Mouse (Mus musculus): ENCODE measurements around the gene Creg2. TPM values are rescaled to one million over a fixed set of nuclear protein-coding genes. Genes with fewer than 3 reads are reported as not detected.

Creg2 gene
- polyA plus RNA-seq (2014; fragmentation: Nextera tagmentation; extraction: Ambion mirVana), result 0.03 and 0.05 TPM in 2 replicates

GRCm38 (mm10) chr1:39651241-39651548 lies at the start of gene Creg2:
Creg2 (minus strand) TSS chr1:39651474.
- Histone ChIP-seq H3K4me2 (ENCODE audit: low read length) (peak within 1 kb of the TSS; percentile 98), H3K9me3 (ENCODE audit: control insufficient read depth, low read length) (no peaks in the 10 kb centered on the region), H3K27me3 (ENCODE audit: control insufficient read depth, insufficient read depth, low read length) (peaks cover 39% of the 10 kb centered on the region), H3K36me3 (ENCODE audit: control insufficient read depth, insufficient read depth, low read length) (no peaks in the 10 kb centered on the region), H3K9ac (ENCODE audit: low read length) (peak within 1 kb of the TSS; percentile 45; the same call in 1 of the 2 replicates), H3K4me1 (ENCODE audit: control insufficient read depth in 2 of 2, insufficient read depth in 2 of 2, low read length in 2 of 2) (peaks cover 7 to 10% of the 10 kb centered on the region in 2 experiments; a peak in 3 of 4 replicates), H3K27ac (replicated peaks in 1 of 2; ENCODE audit: control insufficient read depth in 1 of 2, insufficient read depth in 1 of 2, low read depth in 2 of 2, low read length in 2 of 2) (no peak within 1 kb of the TSS), H3K4me3 (ENCODE audit: control insufficient read depth in 1 of 2, insufficient read depth in 1 of 2, low read depth in 1 of 2, low read length in 2 of 2) (peak within 1 kb of the TSS; percentile 47 to 51)
- ATAC-seq (ENCODE audit: insufficient number of reproducible peaks, insufficient read depth, low FRiP score, low read depth), result no peak
- WGBS, result 36% methylated on average over 9 of the region's 9 CpGs

- Histone ChIP-seq H3K27ac (replicated peaks in 1 of 2; ENCODE audit: control insufficient read depth in 1 of 2, insufficient read depth in 1 of 2, low read depth in 2 of 2, low read length in 2 of 2) (0 out of 4 replicates have a peak overlapping the region, but pooled peaks of 1 of the 2 experiments have one; percentile 14), H3K27me3 (ENCODE audit: control insufficient read depth, insufficient read depth, low read length) (no peaks in the 10 kb centered on the region), H3K36me3 (ENCODE audit: control insufficient read depth, insufficient read depth, low read length) (no peaks in the 10 kb centered on the region), H3K9ac (ENCODE audit: low read length) (no peak overlapping the region), H3K9me3 (ENCODE audit: control insufficient read depth, low read length) (no peaks in the 10 kb centered on the region), H3K4me2 (ENCODE audit: low read length) (0 out of 2 replicates have a peak overlapping the region, but pooled peaks have one; percentile 23), H3K4me1 (ENCODE audit: control insufficient read depth in 2 of 2, insufficient read depth in 2 of 2, low read length in 2 of 2) (peaks cover 20 to 21% of the 10 kb centered on the region in 2 experiments), H3K4me3 (ENCODE audit: control insufficient read depth in 1 of 2, insufficient read depth in 1 of 2, low read depth in 1 of 2, low read length in 2 of 2) (no peak overlapping the region)
- WGBS, result 36% methylated on average over 7 of the region's 7 CpGs
- no peak for ATAC-seq (ENCODE audit: insufficient number of reproducible peaks, insufficient read depth, low FRiP score, low read depth)
These were observed 49.5 kb upstream of the Creg2 start for GRCm38 (mm10) chr1:39700599-39701273.

GRCm38 (mm10) chr1:39698456-39698855 lies 47.2 kb upstream of the Creg2 start:
- Histone ChIP-seq H3K36me3 (ENCODE audit: control insufficient read depth, insufficient read depth, low read length) (no peaks in the 10 kb centered on the region), H3K27ac (replicated peaks in 1 of 2; ENCODE audit: control insufficient read depth in 1 of 2, insufficient read depth in 1 of 2, low read depth in 2 of 2, low read length in 2 of 2) (0 out of 4 replicates have a peak overlapping the region, but pooled peaks of 1 of the 2 experiments have one; percentile 17), H3K27me3 (ENCODE audit: control insufficient read depth, insufficient read depth, low read length) (no peaks in the 10 kb centered on the region), H3K4me2 (ENCODE audit: low read length) (no peak overlapping the region), H3K9me3 (ENCODE audit: control insufficient read depth, low read length) (no peaks in the 10 kb centered on the region), H3K4me1 (ENCODE audit: control insufficient read depth in 2 of 2, insufficient read depth in 2 of 2, low read length in 2 of 2) (peaks cover 29 to 33% of the 10 kb centered on the region in 2 experiments), H3K4me3 (ENCODE audit: control insufficient read depth in 1 of 2, insufficient read depth in 1 of 2, low read depth in 1 of 2, low read length in 2 of 2) (no peak overlapping the region), H3K9ac (ENCODE audit: low read length) (no peak overlapping the region)
- ATAC-seq (ENCODE audit: insufficient number of reproducible peaks, insufficient read depth, low FRiP score, low read depth), result no peak
- 41% methylated on average over 6 of the region's 6 CpGs for WGBS

- no peaks in the 10 kb centered on the region for H3K9me3 ChIP-seq (ENCODE audit: control insufficient read depth, low read length)
- H3K4me3 ChIP-seq (ENCODE audit: control insufficient read depth in 1 of 2, insufficient read depth in 1 of 2, low read depth in 1 of 2, low read length in 2 of 2), result no peak overlapping the region
- peaks cover 14% of the 10 kb centered on the region in 2 experiments for H3K4me1 ChIP-seq (ENCODE audit: control insufficient read depth in 2 of 2, insufficient read depth in 2 of 2, low read length in 2 of 2)
- 50% methylated on average over 4 of the region's 4 CpGs for WGBS
- no peak overlapping the region for H3K4me2 ChIP-seq (ENCODE audit: low read length)
- H3K9ac ChIP-seq (ENCODE audit: low read length), result no peak overlapping the region
- 0 out of 4 replicates have a peak overlapping the region, but pooled peaks of 1 of the 2 experiments have one; percentile 10 for H3K27ac ChIP-seq (replicated peaks in 1 of 2; ENCODE audit: control insufficient read depth in 1 of 2, insufficient read depth in 1 of 2, low read depth in 2 of 2, low read length in 2 of 2)
- no peaks in the 10 kb centered on the region for H3K36me3 ChIP-seq (ENCODE audit: control insufficient read depth, insufficient read depth, low read length)
- H3K27me3 ChIP-seq (ENCODE audit: control insufficient read depth, insufficient read depth, low read length), result no peaks in the 10 kb centered on the region
- ATAC-seq (ENCODE audit: insufficient number of reproducible peaks, insufficient read depth, low FRiP score, low read depth), result no peak
These were observed 43.9 kb upstream of the Creg2 start for GRCm38 (mm10) chr1:39695198-39695597.

GRCm38 (mm10) chr1:39694756-39695155 lies 43.5 kb upstream of the Creg2 start:
- 46% methylated on average over 7 of the region's 7 CpGs for WGBS
- Histone ChIP-seq H3K27ac (replicated peaks in 1 of 2; ENCODE audit: control insufficient read depth in 1 of 2, insufficient read depth in 1 of 2, low read depth in 2 of 2, low read length in 2 of 2) (0 out of 4 replicates have a peak overlapping the region, but pooled peaks of 1 of the 2 experiments have one; percentile 10), H3K9me3 (ENCODE audit: control insufficient read depth, low read length) (no peaks in the 10 kb centered on the region), H3K4me2 (ENCODE audit: low read length) (no peak overlapping the region), H3K27me3 (ENCODE audit: control insufficient read depth, insufficient read depth, low read length) (no peaks in the 10 kb centered on the region), H3K4me1 (ENCODE audit: control insufficient read depth in 2 of 2, insufficient read depth in 2 of 2, low read length in 2 of 2) (peaks cover 14% of the 10 kb centered on the region in 2 experiments), H3K9ac (ENCODE audit: low read length) (no peak overlapping the region), H3K36me3 (ENCODE audit: control insufficient read depth, insufficient read depth, low read length) (no peaks in the 10 kb centered on the region), H3K4me3 (ENCODE audit: control insufficient read depth in 1 of 2, insufficient read depth in 1 of 2, low read depth in 1 of 2, low read length in 2 of 2) (no peak overlapping the region)
- 0 out of 2 replicates have a peak, but pooled peaks have one; percentile 15 for ATAC-seq (ENCODE audit: insufficient number of reproducible peaks, insufficient read depth, low FRiP score, low read depth)

- ATAC-seq (ENCODE audit: insufficient number of reproducible peaks, insufficient read depth, low FRiP score, low read depth), result no peak
- Histone ChIP-seq H3K4me1 (ENCODE audit: control insufficient read depth in 2 of 2, insufficient read depth in 2 of 2, low read length in 2 of 2) (peaks cover 25 to 32% of the 10 kb centered on the region in 2 experiments), H3K9me3 (ENCODE audit: control insufficient read depth, low read length) (no peaks in the 10 kb centered on the region), H3K4me3 (ENCODE audit: control insufficient read depth in 1 of 2, insufficient read depth in 1 of 2, low read depth in 1 of 2, low read length in 2 of 2) (no peak overlapping the region), H3K36me3 (ENCODE audit: control insufficient read depth, insufficient read depth, low read length) (no peaks in the 10 kb centered on the region), H3K4me2 (ENCODE audit: low read length) (no peak overlapping the region), H3K27me3 (ENCODE audit: control insufficient read depth, insufficient read depth, low read length) (no peaks in the 10 kb centered on the region), H3K27ac (replicated peaks in 1 of 2; ENCODE audit: control insufficient read depth in 1 of 2, insufficient read depth in 1 of 2, low read depth in 2 of 2, low read length in 2 of 2) (no peak overlapping the region), H3K9ac (ENCODE audit: low read length) (no peak overlapping the region)
- WGBS, result 74% methylated on average over 3 of the region's 3 CpGs
These were observed 40.7 kb upstream of the Creg2 start for GRCm38 (mm10) chr1:39691974-39692373.

- H3K9ac ChIP-seq (ENCODE audit: low read length), result no peak overlapping the region
- no peaks in the 10 kb centered on the region for H3K27me3 ChIP-seq (ENCODE audit: control insufficient read depth, insufficient read depth, low read length)
- no peak for ATAC-seq (ENCODE audit: insufficient number of reproducible peaks, insufficient read depth, low FRiP score, low read depth)
- no peaks in the 10 kb centered on the region for H3K36me3 ChIP-seq (ENCODE audit: control insufficient read depth, insufficient read depth, low read length)
- H3K4me2 ChIP-seq (ENCODE audit: low read length), result no peak overlapping the region
- H3K4me3 ChIP-seq (ENCODE audit: control insufficient read depth in 1 of 2, insufficient read depth in 1 of 2, low read depth in 1 of 2, low read length in 2 of 2), result no peak overlapping the region
- no peaks in the 10 kb centered on the region for H3K9me3 ChIP-seq (ENCODE audit: control insufficient read depth, low read length)
- H3K4me1 ChIP-seq (ENCODE audit: control insufficient read depth in 2 of 2, insufficient read depth in 2 of 2, low read length in 2 of 2), result peaks cover 23 to 38% of the 10 kb centered on the region in 2 experiments
- no peak overlapping the region for H3K27ac ChIP-seq (replicated peaks in 1 of 2; ENCODE audit: control insufficient read depth in 1 of 2, insufficient read depth in 1 of 2, low read depth in 2 of 2, low read length in 2 of 2)
- 65% methylated on average over 4 of the region's 4 CpGs for WGBS
These were observed 39.8 kb upstream of the Creg2 start for GRCm38 (mm10) chr1:39691061-39691460.
